Mouse (Mus musculus): Measurements from ENCODE around the gene Lcat. TPM values are rescaled to one million over a fixed set of nuclear protein-coding genes. Genes with fewer than 3 reads are reported as not detected.

The Lcat gene
- polyA plus RNA-seq, 1 experiment, result 106 TPM

DNA sequence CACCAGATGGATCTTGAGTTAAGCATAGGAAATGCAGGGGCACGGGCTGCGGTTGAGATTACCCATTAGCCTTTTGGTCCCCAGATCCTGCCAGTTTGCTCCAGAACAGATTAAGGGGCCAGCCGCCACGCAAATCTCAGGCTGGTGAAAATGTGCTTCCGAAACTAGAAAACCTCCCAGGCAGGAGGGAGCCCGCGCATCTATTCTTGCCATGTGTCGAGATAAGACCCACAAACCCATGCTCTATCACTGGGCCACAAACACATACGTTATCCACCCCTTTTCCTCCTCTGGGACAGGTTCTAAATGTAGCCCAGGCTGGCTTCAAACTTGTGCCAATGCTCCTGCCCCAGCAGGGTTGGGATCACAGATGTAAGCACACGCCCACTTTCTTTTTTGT, 18.4 kb upstream of the Lcat start:
- Histone ChIP-seq H3K27ac (ENCODE audit: insufficient read depth, low read length) (no peak overlapping the region), H3K4me1 (ENCODE audit: control insufficient read depth, insufficient read depth, low read length) (peaks cover 12% of the 10 kb centered on the region), H3K4me3 (replicated peaks; ENCODE audit: insufficient read depth, low read depth, low read length) (no peak overlapping the region), H3K27me3 (ENCODE audit: control insufficient read depth, insufficient read depth, low read length) (peaks cover 4% of the 10 kb centered on the region; the same call in 1 of the 2 replicates)
- TF ChIP-seq POLR2A (IDR thresholded peaks at IDR 0.05; ENCODE audit: borderline replicate concordance, insufficient read depth, low read length) (no peak), CTCF (IDR thresholded peaks at IDR 0.05; ENCODE audit: borderline replicate concordance, insufficient read depth, low read depth, low read length) (no peak)
- WGBS, result 95% methylated on average over 10 of the region's 10 CpGs
- DNase-seq, result no peak

DNA sequence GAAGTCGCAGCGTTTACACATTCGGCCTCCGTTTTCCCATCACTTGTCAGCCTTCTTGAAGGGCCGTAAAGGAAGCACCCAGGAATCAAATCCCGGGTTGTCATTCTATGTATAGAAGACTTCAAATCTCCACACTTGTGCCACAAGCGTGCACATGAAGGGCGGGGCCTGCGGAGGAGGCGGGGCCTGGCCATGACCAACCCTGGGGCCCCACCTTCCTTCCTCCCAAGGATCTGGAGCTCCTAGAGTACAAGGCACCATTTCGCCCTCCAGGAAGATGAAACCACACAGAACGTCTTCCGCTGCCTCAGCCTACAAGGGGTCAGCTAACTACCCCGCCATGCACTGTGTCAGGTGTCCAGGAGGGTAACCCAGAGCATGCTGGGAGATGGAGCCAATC, 17.9 kb upstream of the Lcat start:
- WGBS, result 85% methylated on average over 14 of the region's 14 CpGs
- Histone ChIP-seq H3K27me3 (ENCODE audit: control insufficient read depth, insufficient read depth, low read length) (peaks cover 4% of the 10 kb centered on the region; the same call in 1 of the 2 replicates), H3K4me1 (ENCODE audit: control insufficient read depth, insufficient read depth, low read length) (peaks cover 11% of the 10 kb centered on the region), H3K4me3 (replicated peaks; ENCODE audit: insufficient read depth, low read depth, low read length) (no peak overlapping the region), H3K27ac (ENCODE audit: insufficient read depth, low read length) (no peak overlapping the region)
- TF ChIP-seq CTCF (IDR thresholded peaks at IDR 0.05; ENCODE audit: borderline replicate concordance, insufficient read depth, low read depth, low read length) (no peak), POLR2A (IDR thresholded peaks at IDR 0.05; ENCODE audit: borderline replicate concordance, insufficient read depth, low read length) (no peak)
- no peak for DNase-seq

DNA sequence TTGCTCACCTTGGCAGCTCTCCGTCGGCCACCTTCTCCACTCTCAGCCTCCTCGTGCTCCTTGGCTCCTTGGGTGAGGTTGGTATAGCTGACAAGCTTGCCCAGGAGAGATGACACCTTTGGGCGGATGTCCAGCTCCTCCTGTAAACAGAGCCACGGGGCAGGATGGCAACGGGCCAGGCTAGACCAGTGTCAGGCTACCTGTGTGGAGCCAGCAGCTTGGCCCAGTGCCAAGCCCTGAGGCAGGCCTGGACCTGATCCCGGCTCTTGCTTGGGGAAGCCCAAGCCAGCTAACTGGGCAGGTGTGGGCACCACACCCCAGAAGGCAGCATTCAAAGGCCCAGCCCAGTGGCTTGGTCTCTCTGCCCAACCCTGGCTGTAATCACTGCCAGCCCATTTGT, 16.2 kb upstream of the Lcat start:
- Histone ChIP-seq H3K4me1 (ENCODE audit: control insufficient read depth, insufficient read depth, low read length) (peaks cover 11% of the 10 kb centered on the region), H3K27me3 (ENCODE audit: control insufficient read depth, insufficient read depth, low read length) (no peaks in the 10 kb centered on the region), H3K4me3 (replicated peaks; ENCODE audit: insufficient read depth, low read depth, low read length) (no peak overlapping the region), H3K27ac (ENCODE audit: insufficient read depth, low read length) (no peak overlapping the region)
- TF ChIP-seq POLR2A (IDR thresholded peaks at IDR 0.05; ENCODE audit: borderline replicate concordance, insufficient read depth, low read length), result no peak
- TF ChIP-seq CTCF (IDR thresholded peaks at IDR 0.05; ENCODE audit: borderline replicate concordance, insufficient read depth, low read depth, low read length), result no peak
- 8% methylated on average over 7 of the region's 7 CpGs for WGBS
- DNase-seq, result peak; percentile 81 to 90

DNA sequence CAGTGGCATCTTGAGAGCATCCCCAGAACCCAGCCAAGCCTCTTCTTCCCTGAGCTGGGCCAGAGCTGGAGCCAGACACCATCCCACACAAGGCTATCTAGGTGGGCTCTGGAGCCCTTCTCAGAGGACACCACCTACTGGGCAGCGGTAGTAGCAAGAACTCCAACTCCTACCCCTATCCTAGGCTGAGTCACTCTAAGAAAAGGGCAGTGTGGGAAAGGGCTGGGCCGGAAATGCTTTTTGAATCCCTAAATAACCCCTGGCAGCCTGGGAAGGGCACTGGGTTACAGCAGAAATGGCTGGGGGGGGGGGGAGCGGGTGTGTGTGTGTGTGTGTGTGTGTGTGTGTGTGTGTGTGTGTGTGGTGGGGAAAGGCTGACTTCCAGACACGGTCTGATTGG, 14.6 kb upstream of the Lcat start:
- Histone ChIP-seq H3K27ac (ENCODE audit: insufficient read depth, low read length) (no peak overlapping the region), H3K4me1 (ENCODE audit: control insufficient read depth, insufficient read depth, low read length) (peaks cover 11% of the 10 kb centered on the region), H3K4me3 (replicated peaks; ENCODE audit: insufficient read depth, low read depth, low read length) (no peak overlapping the region), H3K27me3 (ENCODE audit: control insufficient read depth, insufficient read depth, low read length) (no peaks in the 10 kb centered on the region)
- no peak for DNase-seq
- TF ChIP-seq CTCF (IDR thresholded peaks at IDR 0.05; ENCODE audit: borderline replicate concordance, insufficient read depth, low read depth, low read length), result no peak
- 77% methylated on average over 3 of the region's 4 CpGs for WGBS

DNA sequence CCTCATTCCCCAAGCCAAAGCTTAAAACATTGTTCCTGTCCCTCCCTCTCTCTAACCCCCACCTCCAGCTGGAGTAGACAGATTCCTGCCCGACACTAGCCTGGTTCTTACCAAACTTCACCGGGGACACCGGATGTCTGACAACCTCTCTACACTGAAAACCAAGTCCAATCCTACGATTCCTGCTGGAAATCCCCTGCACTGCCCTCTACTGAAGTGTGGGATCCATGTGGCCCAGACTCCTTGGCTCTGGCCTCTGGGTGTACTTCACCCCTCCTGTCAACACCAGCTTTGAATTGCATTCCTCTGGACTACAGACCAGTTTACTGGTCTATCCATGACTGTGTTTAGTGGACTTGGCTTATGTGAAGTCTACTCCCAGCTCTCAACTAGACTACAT, 13.4 kb upstream of the Lcat start:
- 86% methylated on average over 4 of the region's 4 CpGs for WGBS
- no peak overlapping the region for H3K4me3 ChIP-seq (replicated peaks; ENCODE audit: insufficient read depth, low read depth, low read length)

DNA sequence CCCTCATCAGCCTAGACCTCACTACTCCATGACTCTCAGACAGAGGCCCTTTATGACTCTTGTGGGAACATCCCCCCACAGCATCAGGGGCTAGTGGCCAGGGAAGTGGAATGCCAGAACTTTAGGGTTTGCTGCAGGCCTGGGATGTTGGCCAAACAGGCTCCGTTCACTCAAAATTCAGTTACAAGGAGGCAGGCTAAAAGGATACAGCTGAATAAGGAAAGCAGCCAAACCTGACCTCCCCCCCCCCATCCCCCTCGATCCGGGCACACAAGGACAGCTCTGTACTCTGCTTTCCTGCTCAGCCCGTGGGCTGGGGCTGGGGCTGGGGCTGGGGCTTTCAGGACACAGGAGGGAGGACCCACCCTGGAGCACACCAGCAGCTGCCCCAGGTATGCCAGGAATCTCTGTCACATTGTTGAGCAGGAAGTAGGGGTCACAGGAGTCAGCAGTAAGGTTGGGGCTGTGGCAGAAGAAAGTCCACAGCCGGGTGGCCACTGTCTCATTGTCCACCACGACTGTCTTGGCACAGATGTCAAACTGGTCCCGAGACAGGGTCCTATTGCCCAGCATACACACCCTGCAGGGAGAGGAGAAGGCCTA, 8.0 kb upstream of the Lcat start:
- peak overlapping the region; percentile 28; the same call in 1 of the 2 replicates for H3K27ac ChIP-seq (ENCODE audit: insufficient read depth, low read length)
- TF ChIP-seq POLR2A (IDR thresholded peaks at IDR 0.05; ENCODE audit: borderline replicate concordance, insufficient read depth, low read length) (no peak), CTCF (IDR thresholded peaks at IDR 0.05; ENCODE audit: borderline replicate concordance, insufficient read depth, low read depth, low read length) (no peak)
- H3K4me1 ChIP-seq (ENCODE audit: control insufficient read depth, insufficient read depth, low read length), result peaks cover 15% of the 10 kb centered on the region
- no peak overlapping the region for H3K4me3 ChIP-seq (replicated peaks; ENCODE audit: insufficient read depth, low read depth, low read length)
- WGBS, result 21% methylated on average over 7 of the region's 7 CpGs
- H3K27me3 ChIP-seq (ENCODE audit: control insufficient read depth, insufficient read depth, low read length), result no peaks in the 10 kb centered on the region
- peak in 1 of 2 experiments; percentile 53 for DNase-seq

More for the DNA sequence above, 13.4 kb upstream of the Lcat start:
- no peak for DNase-seq
- TF ChIP-seq POLR2A (IDR thresholded peaks at IDR 0.05; ENCODE audit: borderline replicate concordance, insufficient read depth, low read length), result no peak
- no peak for TF ChIP-seq CTCF (IDR thresholded peaks at IDR 0.05; ENCODE audit: borderline replicate concordance, insufficient read depth, low read depth, low read length)
- Histone ChIP-seq H3K4me1 (ENCODE audit: control insufficient read depth, insufficient read depth, low read length) (peaks cover 13% of the 10 kb centered on the region), H3K27ac (ENCODE audit: insufficient read depth, low read length) (no peak overlapping the region), H3K27me3 (ENCODE audit: control insufficient read depth, insufficient read depth, low read length) (no peaks in the 10 kb centered on the region)

DNA sequence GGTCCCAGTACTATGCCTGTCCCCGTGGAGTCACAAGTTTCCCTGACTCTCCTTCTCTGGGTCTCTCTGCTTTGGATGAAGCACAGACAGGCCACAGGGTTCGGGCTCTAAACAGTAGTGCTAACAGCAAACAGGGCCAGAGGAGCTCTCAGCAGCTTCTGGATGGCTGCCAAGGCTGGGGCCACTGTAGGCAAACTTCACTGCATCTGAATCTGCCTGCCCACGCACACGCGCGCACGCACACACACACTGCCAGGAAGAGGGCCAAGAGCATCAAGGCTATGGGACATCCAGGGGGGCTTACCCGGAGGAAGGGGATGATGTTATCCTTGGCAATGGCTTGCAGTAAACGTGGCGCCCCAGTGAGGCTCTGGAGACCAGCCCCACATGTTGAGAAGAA, 6.2 kb upstream of the Lcat start:
- Histone ChIP-seq H3K4me3 (replicated peaks; ENCODE audit: insufficient read depth, low read depth, low read length) (no peak overlapping the region), H3K4me1 (ENCODE audit: control insufficient read depth, insufficient read depth, low read length) (peaks cover 15% of the 10 kb centered on the region), H3K27me3 (ENCODE audit: control insufficient read depth, insufficient read depth, low read length) (no peaks in the 10 kb centered on the region), H3K27ac (ENCODE audit: insufficient read depth, low read length) (no peak overlapping the region)
- peak in 1 of 2 experiments; percentile 55 for DNase-seq
- WGBS, result 30% methylated on average over 10 of the region's 10 CpGs
- TF ChIP-seq POLR2A (IDR thresholded peaks at IDR 0.05; ENCODE audit: borderline replicate concordance, insufficient read depth, low read length) (no peak), CTCF (IDR thresholded peaks at IDR 0.05; ENCODE audit: borderline replicate concordance, insufficient read depth, low read depth, low read length) (no peak)

DNA sequence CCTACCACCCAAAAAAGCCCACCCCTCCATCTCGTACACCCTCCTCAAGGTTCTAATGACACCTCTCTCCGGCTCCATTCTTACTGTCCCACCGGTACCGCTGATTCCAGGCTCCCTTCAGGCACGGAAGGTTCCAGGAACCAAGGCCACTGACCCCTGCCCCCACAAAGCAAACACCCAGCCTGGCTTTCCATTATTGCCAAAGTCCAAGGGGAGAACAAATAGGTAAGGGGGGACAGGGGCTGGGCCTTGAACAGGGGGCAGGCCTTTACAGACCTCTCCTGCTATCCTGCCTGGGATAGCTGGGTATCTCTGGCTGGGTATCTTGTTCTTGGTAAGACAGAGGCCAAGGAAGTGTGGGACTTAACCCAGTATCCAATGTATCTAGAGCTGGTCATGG, 640 bp downstream of the Lcat start:
- H3K27me3 ChIP-seq (ENCODE audit: control insufficient read depth, insufficient read depth, low read length), result no peaks in the 10 kb centered on the region
- WGBS, result 90% methylated on average over 5 of the region's 5 CpGs
- H3K4me1 ChIP-seq (ENCODE audit: control insufficient read depth, insufficient read depth, low read length), result 0 out of 2 replicates have a peak, but pooled peaks cover 2% of the 10 kb centered on the region
- DNase-seq, result no peak
- no peak overlapping the region for H3K4me3 ChIP-seq (replicated peaks; ENCODE audit: insufficient read depth, low read depth, low read length)
- H3K27ac ChIP-seq (ENCODE audit: insufficient read depth, low read length), result 0 out of 2 replicates have a peak overlapping the region, but pooled peaks have one; percentile 11
- TF ChIP-seq CTCF (IDR thresholded peaks at IDR 0.05; ENCODE audit: borderline replicate concordance, insufficient read depth, low read depth, low read length) (no peak), POLR2A (IDR thresholded peaks at IDR 0.05; ENCODE audit: borderline replicate concordance, insufficient read depth, low read length) (no peak)
